Mouse (Mus musculus) regulatory T cell (primary cell): Measurements from ENCODE around the gene Miox.

Source experiments
- in situ Hi-C: fragments of 300-600 bp; cut with MboI, MseI; formaldehyde crosslinking; loops from one replicate; pipeline ENCODE4 v1.15.1; 2025; ENCODE audit warnings: high pct_unique_total_duplicates

Gene Miox

DNA sequence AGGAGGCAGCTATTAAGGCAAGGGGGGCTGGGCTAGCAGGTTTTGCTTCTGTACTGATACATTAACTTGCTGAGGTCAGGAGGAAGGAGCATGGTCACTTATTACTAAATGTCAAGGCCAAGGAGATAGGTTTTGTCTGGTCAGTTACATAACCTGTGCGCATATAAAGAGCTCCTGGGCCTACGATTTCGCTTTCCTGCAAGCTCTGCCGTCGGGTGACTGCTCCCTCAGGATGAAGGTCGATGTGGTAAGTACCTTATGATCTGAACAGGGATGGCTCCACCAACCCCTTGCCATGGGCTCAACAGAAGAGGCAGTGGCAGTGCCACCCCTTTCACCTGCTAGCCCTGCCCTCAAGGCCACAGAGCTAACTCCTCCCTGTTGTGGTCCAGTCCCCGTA is at the start of gene Miox:
Miox (plus strand) TSS at position 128 of the 400 bp plus-strand sequence.
- in situ Hi-C loops: no loop called here

DNA sequence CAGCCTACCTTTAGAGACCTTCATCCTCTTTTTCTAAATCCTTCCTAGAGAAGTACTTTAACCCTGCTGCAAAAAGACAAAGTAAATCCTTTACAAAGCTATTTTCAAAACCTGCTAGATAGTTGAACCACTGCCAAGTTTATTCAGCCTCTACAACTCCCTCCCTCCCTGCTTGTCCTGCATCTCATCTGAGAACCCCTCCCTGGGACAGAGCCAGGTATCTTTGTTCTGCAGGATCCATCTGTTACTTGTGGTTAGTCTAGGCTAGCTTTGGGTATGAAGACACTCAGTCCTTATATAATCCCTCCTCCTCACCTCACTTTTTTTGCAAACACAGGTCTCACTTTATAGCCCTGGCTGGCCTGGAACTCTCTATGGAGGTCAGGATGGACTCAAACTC is 49.2 kb upstream of the Miox start:
- in situ Hi-C loops: no loop called here

DNA sequence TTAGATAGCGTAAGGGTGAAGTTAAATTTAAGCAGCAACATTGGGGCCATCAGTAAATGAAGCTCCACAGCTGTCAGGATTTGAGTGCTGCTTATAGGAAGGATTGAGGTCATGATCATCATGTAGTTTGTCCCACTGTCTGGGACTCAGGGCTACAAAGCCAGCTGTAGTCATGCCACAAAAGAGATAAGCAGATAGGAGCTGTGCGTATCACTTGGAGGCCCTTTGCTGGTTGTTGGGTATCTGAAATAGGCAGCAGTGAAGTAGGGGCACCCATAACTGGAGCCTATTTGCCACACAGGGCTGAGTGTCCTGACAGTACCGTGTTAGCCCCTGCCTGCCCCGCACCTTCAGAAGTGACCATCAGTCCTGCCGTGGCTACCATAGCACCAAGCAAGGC is 48.7 kb upstream of the Miox start:
- in situ Hi-C loops: no loop called here

DNA sequence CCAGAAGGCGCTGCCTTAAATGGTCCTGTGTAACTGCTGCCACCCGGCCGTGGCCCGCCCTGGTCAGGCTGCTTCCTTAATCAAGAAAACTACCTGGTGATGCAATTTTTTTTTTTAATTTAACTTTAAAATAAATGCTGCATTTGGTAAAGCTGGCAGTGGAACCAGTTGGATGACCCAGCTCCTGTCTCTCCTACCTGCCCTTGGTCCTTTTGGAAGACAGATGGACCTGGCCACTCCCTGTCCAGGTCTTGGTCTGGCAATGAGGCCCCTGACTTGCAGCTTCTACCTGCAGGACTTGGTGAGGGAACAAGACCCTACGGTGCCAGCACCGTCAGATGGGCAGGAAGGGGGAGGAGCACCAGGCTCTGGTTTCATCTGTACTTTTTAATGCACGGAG is 48.1 kb upstream of the Miox start:
- in situ Hi-C loops: no loop called here

DNA sequence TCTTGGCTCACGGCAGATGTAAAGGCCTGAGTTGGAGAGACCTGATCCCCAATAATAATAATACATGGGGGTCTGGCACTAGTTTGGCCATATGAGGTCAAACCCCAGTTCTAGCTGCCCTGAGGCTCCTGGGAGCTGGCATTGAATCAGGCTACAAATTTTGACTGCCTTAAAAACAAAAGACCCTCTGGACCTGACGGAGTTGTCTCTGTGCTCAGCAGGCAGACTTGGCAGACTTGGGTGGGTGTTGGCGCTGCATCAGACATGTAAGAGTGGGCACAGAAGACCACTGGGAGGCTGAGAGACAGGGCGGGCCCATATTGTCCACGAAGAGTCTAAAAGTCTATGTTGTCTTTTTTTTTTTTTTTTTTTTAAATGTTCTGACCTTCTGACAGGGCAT is 47.6 kb upstream of the Miox start:
- in situ Hi-C loops: no loop called here

DNA sequence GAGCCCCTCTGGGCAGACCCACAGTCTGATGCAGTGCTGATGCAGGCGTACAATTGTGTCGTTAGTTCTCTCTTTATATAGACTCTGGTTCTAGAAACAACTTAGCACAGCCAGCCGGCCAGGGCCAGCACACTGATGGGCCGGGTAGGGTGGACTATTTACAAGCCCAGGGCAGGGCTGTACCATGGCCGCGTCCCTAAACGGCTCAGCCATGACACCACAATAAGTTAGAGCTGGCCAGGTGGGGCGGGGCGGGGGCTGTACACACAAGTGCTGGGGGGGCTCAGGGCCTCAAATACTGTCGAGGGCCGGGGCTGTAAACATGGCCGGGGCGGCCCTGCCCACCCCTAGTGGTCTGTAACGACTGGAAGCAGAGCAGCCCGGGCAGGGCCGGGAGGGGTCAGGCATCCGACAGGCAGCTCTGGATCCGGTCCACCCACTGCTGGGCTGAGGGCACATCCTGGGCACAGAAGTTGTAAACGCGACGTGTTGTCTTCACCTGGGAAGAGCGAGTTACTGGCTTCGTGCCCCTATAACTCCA is 45.9 kb upstream of the Miox start:
- in situ Hi-C loops: no loop called here

DNA sequence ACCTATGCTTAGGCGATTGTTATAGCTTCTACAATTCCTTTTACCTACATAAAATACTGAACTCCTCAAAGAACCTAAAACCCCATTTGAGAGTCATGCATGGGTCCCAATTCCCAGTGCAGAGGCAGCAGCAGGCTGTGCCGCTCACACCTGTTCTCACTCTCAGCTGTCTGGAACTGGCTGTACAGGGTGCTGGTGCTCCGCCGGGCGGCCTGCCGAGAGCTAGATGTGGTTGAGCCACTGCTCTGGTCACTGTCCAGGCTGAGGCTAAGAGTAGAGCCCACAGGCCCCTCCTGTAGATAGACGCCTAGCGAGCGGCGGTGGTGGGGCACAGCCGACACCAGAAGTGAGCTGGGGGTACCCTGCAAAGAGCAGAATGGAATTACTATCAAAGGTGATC is 44.7 kb upstream of the Miox start:
- in situ Hi-C loops: no loop called here

DNA sequence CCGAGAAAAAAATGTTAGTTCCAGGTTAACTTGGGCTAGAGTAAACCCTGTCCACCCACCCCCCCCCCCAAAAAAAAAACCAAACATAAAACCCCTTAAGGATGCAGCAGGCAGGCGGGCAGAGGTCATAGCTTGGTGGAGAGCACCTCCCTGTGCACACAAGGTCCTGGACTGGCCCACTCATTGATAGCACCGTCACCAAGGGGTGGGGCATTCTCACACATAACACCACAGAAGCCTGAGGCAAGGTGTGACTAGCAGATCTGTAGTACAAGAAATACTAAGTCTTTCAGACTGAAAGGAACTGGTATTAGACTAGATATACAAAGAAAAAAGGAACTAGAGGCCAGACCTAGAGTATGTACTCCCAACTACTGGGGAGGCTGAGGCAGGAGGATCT is 42.7 kb upstream of the Miox start:
- in situ Hi-C loops: no loop called here

DNA sequence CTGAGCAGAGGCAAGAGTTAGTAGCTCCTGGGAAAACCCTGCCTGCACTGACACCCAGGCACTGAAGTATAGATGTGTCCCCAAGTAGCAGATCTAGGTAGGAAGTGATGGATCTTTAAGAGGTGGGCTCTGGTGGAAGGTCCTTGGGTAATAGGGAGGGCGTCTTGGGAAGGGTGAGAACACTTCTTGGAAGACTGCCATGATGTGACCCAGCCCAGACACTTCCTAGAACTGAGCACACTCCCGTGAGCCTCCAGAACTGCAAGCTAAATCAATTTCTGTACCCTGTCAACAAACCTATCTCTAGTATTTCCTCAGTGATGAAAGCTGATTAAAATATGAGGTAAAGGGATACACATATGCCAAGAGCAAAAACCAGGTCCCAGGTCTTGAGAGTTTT is 41.4 kb upstream of the Miox start:
- in situ Hi-C loops: no loop called here

DNA sequence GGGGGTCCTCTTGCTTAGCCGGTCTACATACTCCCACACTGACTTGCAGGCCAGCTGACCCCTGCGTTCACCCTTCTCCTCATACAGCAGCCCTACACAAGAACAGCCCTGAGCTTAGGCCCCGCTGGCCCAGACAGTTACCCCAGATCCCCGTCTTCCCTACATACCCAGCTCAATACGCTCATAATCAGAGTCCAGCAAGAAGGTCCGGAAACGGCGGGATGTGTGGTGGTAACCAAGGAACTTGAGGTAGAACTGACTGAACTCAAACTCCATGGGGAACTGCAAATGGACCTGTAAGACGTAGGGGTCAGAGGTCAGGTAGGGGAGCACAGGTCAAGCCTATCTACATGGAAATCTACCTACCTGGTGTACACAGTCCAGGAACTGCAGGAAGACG is 40.4 kb upstream of the Miox start:
- in situ Hi-C loops: no loop called here

DNA sequence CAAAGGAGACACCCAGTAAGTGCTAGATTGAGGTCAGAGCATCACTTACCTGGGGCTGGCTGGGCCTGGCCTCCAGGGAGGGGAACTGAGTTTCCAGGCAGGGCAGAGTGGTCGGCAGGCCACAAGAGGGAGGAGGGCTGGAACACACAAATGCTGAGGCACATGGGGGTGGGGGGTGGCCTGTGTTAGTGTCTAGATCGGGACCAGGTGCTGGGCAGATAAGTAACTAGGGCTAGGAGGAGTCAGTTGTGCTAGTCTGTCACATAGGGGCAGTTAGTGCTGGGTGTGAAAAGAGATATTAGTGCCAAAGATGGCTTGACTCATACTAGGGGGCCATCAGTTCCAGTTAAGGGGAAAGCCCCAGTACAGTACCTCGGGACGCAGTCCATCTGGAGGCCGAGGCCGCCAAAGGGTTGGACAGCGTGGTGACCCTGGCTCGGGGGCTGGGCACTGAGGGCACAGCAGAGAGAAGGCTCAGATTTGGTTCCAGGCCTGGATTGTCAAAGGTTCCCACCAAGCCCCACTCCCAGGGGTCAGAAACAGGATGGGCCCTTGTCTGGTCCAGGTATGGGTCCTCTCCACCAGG is 38.5 kb upstream of the Miox start:
- in situ Hi-C loops: no loop called here

DNA sequence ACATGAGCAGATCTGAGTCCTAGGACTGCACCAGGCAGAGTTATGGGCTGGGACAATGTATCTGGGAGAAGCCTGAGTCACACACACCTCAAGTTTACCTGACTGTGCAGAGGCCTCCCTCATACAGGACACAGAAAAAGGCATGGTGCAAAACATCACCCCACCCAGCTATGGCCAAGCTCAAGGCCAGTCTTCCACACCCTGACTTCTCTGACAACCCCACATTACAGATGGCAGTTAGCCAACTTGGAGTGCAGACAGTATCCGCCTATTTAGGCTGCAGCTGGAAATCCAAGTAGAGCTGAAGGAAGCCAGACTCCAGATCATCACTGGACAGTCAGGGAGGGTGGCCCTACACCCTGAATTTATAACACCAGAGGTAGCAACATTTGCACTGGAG is 37.7 kb upstream of the Miox start:
- in situ Hi-C loops: no loop called here

DNA sequence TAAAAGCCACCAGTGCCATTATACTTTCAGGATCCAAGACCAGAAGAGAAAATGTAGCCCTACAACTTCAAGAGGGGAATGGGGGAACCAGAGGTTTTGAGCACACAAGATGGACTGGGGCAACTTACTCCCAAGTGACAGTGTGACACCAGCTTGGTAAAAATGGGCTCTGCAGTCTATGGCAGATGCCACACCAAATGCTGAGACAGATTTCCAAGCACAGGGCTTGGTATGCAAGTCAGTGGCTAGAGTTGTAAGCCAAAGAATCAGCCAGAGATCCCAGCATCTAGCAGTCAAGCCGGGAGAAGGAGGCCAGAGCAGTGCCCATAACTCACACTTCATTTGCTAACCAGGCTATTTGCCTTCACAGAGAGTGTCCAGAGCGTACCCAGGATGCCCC is 36.5 kb upstream of the Miox start:
- in situ Hi-C loops: no loop called here

DNA sequence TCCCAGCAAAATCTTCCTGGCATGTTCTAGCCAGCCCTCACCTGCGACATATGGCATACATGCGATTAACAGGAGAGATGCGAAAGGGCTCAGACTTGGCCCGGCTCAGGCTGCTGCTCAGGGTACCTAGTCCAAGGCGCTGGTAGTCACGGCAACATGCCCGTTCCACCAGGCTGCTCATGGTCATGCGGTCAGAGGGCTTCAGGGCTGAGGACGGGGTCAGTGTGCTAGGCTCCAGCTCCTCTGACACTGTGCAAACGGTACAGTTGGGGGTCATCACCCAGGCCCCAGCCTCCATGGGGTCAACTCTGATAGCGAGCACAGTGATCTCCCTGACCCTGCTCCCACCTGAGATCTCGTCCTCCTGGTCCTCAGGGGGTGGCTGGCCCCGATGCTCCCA is 34.0 kb upstream of the Miox start:
- in situ Hi-C loops: no loop called here

DNA sequence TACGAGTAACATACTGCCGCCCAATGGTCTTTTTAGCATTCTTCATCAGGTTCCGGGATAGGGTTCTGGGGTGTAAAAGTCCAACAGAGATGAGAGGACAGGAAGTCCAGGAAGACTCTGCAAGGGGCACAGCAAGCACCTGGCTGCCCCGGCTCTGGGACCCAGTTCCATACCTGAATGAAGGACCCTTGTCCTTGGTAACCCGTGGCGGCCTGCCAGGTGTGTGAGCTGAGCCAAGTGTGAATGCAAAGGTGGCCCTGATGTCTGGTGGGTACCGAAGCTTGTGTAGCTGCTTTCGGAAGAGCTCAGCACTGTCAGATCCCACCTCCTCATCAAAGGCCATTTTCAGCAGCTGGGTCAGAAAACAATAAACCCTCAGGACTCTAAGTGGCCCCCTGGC is 33.6 kb upstream of the Miox start:
- in situ Hi-C loops: no loop called here

DNA sequence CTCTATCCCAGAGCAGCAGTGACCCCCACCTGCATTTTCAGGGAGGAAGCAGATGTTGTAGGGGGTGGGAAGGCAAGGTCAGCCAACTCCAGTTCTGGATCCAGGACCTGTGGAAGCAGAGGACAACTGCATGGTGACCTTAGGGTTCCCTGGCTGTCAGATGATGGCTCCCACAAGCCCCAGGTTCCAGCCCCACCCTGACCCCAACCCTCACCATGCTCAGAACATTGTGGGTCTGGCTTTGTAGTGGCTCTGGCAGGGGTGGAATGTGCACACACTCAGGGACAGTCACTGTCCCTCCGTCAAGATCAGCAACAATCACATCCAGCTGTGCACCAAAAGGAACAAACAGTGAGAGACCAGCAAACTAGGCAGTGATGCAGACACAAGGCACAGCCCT is 28.2 kb upstream of the Miox start:
- in situ Hi-C loops: no loop called here

DNA sequence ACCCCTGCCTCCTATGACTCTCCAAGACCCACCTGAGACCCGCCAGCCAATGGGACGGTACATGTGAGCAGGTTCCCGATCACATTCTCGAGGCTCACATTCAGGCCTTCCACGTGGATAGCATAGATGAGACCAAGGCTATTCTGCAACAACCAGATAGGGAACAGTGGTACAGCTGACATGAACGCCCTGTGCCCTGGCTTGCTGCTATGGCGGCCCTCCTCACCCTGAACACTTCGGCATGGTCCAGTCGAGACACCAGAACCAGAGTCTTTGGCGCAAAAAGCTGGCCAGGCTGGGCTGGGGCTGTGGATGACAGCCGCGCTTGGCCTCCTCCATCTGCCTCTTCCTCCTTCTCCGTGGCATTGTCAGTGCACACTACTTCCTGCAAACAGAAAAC is 26.7 kb upstream of the Miox start:
- in situ Hi-C loops: no loop called here

DNA sequence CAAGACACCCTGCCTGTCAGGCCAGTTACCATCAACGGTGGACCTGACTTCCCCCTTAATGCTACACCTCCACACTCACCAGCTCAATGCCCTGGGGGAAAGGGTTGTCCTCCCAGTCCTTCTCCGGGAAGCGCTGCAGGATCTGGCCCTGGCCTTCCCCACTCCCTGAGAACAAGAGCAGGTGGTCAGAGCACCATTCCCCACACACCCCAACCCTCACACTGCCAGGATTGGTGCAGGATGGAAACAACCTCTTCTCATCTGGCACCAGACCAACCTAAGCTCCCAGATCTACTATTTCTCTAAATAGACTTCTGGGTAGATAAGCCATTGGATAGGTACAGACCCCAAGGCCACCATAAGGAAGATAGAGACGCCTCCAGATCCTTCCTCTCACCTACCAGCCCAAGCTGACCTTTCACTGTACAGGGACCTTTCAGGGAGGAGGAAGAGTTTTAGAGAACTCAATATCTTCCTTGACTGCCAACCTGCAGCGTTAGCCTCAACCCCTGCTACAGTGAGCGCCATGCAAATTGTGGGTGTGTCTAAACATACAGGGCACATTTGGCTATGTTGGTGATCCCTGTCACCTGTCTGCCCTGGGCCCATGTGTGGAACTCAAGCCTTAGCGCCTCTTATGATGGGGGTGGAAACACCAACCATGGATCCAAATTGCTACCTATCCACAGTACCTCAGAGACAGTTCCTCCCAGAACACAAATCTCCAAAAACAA is 25.6 kb upstream of the Miox start:
- in situ Hi-C loops: no loop called here

DNA sequence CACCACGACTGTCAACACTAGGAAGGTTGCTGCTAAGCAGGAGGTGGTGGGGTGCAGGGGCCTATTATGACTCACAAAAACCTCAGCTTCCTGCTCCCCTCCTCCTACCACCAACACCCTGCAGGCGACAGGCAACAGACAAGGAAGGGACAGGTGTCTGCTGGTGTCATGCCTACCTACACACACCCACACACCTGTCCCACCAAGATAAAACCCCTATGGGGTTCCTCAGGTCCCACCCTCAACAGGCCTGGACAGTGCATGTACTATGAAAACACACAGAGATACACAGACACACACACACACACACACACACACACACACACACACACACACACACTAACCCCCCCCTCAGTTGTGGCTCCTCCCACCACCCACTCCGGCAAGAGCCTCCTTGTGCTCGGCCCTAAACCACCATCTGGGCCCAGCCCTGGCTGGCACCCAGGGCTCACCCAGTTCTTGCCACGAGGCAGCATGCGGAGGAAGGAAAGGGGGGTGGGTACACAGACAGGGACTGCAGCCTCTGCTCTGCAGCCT is 24.2 kb upstream of the Miox start:
- in situ Hi-C loops: no loop called here

DNA sequence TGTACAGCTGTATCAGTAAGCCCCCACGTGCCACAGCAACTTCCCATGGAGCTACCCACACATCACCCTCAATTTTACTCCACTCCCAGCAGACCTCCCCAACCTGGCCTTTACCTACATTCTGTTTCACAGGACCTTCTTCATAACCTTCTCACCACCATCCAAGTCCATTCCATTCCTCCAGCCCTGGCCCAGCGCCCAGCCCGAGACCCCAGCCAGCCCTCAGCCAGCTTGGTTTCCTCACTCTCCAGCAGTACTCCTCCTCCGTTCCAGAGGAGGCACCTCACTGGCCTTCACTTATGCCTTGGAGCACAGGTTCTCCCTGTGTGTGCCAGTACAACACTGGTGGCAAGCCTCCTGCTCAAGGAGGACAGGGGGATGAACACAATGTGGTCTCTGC is 20.8 kb upstream of the Miox start:
- in situ Hi-C loops: no loop called here

DNA sequence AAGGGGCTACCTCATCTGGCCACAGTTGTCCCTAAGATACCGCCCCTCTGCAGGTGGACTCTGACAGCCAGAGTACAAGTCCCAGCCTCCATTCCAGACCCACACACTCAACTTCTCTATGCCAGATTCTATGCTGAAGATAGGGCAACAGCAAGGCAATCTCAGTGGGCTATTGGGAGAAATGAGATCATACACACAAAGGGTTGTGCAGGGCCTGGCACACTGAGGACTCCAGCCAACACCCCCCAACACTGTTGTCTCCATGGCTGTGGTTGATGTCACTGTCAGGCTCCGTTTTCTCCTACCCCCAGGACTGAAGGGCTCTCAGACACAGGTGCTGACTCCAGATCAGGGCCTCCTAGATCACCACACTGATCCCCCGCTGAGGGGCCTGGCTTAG is 20.1 kb upstream of the Miox start:
- in situ Hi-C loops: no loop called here

DNA sequence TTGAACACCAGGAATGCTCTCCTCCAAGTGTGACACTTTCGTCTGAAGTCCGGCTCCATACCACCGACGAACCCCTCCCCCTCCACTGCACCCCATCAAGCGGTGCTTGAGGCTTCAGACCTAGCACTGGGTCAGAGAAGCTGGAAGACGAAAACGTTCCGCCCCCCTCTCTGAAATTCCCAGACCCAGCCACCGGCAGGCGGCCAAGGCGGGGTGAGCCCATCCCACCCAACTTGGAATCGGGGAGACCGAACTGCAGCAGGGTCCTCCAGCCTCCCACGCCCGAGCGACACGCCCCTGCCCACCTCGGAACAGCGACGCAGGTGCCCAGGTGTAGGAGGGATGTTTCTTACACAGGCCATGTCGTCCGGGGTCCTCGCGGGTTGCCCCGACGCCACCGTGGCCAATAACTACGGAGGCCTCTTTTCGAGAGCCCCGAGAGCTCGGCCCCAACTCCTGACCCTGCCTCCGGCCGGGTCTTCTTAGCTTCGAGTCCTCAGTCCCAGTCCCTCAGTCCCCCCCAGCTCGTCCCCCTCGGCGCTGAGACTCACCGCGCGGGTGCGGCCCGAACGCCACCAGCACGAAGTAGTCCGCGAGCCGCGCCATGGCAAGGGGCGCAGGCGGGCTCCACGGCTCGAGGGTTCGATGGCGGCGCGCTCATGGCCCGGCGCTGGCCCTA is 19.5 kb upstream of the Miox start:
- in situ Hi-C loops: no loop called here
